Mouse (Mus musculus) heart, postnatal 4 days (tissue): Measurements from ENCODE around the gene Adamts18. TPM values are rescaled to one million over a fixed set of nuclear protein-coding genes. Genes with fewer than 3 reads are reported as not detected.

Experiments
- DNase-seq: peaks from one replicate; pipeline ENCODE4 v3.0.0; 2021
- total RNA-seq, 2 experiments: library from RNA; stranded (reverse); gene quantifications; 2 replicates each; pipeline ENCODE4 v1.2.3; 2021

Adamts18 gene
- total RNA-seq, 2 experiments from 2014 or later = 0.12 to 0.20 TPM

DNA sequence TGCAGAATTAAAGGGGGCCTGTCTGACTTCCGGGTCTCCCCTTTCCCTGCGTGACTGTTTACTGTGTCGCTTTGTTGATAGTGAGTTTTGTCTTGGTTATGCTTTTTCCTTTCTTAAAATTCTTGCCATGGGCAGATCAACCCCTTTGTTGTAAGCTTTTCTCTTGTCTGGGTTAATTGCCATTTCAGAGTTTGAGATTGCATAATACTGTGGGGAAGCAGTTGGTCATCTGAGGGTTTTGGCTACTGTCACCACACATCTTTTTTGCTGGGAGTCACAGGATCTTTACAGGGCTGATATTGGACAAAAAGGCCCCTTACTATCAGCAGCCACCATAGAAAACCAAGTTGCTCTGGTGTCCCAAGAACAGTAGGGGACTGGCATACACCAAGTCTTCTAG is 96.2 kb downstream of the Adamts18 start:
- DNase-seq = no peak

DNA sequence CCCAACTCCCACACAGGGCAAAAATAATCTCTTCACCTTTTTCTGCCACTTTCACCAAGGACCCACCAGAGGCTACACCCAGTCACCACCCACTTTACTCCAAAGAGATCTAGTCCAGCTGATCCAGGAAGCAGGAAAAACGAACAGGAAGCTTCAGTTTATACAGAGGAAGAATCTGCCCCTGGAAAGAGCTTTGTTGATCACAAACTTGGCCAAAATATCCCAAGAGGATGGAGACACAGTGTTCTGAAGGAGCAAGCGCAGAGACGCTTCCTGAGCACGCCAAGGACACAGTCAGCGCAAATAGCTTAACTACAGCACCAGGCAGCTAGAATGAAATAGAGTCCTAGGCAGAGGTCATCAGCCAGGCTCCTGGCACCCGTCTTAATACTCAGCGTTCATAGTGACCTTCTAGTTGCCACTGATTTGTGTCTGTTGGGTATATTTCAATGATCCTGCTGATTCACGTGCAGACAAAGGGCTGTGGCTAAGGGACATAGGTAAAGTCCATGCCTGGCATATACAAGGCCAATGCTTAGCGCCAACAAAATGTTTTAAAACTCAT is 113.0 kb downstream of the Adamts18 start:
- DNase-seq = no peak

GRCm38 (mm10) chr8:113725331-113725730 is 123.2 kb downstream of the Adamts18 start:
- no peak for DNase-seq

- no peak for DNase-seq
Observed at GRCm38 (mm10) chr8:113723873-113724538, 124.5 kb downstream of the Adamts18 start.

- DNase-seq = no peak
Observed at GRCm38 (mm10) chr8:113721459-113721858, 127.1 kb downstream of the Adamts18 start.

DNA sequence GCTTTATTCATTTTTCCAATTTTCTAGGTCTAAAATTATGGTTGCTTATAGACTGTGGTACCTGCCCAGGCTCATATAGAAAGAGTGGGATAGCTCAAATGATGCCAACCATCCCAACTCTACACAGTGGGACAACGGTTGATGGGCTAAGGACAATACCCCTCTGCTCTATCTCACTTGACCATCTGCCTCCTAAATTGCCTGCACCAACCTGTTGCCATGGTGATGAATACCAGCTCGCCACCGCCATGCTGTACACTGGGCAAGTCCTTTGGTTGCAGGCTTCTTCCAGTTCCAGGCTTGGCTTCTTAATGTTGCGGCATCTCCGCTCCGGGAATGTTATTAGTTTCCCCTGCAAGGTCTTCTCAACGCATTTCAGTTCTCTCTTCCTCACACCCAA is 143.6 kb downstream of the Adamts18 start:
- DNase-seq = no peak

DNA sequence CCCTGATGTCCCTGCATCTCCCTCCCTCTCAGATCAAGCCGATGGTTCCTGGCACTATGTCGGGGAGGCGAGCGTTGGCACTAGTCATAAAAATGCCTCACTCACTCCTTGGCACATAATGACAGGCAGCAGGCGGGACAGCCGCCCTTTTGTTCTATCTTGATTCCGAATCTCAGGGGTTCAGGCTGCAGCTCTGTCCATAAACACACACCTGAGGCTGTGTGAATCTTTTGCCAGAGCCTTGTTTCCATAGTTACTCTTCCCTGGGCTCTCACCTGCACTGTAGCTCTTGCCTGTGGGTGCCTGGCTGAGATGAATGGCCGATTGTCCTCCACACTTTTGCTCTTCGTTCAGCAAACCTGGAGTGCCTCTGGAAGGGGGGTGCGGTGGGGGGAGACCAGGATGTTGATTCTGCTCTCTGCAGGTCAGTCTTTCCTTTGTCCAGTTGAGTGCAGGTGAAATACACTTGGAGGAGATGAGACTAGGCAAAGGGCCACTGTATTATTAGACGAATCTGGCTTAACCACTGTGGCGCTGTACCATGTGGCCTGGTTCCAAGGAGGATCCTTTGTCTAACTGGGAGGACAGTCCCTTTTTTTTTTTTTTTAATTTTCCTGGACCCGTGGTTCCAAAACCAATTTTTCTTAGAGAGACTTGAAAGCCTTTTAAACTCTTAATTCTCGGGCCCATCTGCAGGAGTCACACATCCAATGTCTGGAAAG is 156.8 kb downstream of the Adamts18 start:
- no peak for DNase-seq

- DNase-seq = no peak
Observed at GRCm38 (mm10) chr8:113688543-113688915, 160.0 kb downstream of the Adamts18 start.

DNA sequence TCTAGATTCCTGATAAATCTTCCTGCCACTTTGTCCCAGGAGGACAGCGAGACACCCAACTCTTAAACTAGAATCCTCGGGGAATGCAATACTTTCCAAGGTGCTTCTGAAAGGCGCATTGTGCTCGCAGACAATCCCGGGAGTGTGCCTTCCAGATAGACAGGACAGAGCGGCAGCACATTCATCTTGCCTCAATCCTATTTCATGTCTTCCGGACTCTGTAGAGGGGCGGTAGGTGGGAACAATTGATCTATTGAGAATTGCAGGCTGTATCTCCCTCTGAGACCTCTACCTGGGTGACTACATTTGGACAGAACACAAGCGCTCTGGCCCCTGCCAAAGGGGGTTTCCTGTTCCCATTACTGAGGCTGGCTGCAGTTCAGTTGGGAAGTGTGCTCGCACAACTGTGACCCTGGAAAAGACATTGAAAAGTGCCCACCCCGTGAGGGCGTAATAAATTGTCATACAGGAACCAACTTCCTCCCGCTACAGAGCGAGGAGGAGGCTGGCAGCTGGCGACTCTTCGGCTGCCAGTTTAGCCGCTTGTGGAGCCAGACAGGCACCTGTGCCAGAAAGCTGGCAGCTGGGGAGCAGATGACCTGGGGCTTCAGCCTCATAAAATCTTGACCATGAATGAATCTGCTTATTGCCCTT is 160.5 kb downstream of the Adamts18 start:
- no peak for DNase-seq

GRCm38 (mm10) chr8:113679361-113679760 is 169.2 kb downstream of the Adamts18 start:
- no peak for DNase-seq

DNA sequence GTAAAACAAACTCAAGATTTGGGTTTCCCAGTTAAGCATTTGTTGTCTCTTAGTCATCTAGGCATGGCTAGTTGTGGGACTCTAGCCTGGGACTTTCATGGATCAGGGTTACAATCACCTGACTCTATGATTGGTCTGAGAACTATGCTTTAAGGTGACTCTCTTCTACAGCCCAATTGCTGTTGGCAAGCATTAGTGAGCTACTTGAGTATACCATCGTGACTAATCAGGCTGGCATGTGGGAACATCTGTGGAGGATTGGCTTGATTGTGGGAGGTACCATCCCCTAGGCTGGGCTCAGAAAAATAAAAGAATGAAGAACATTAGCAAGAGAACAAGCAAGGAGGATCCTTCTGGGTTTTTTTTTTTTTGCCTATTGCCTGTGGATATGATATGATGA is 171.7 kb downstream of the Adamts18 start:
- no peak for DNase-seq

DNA sequence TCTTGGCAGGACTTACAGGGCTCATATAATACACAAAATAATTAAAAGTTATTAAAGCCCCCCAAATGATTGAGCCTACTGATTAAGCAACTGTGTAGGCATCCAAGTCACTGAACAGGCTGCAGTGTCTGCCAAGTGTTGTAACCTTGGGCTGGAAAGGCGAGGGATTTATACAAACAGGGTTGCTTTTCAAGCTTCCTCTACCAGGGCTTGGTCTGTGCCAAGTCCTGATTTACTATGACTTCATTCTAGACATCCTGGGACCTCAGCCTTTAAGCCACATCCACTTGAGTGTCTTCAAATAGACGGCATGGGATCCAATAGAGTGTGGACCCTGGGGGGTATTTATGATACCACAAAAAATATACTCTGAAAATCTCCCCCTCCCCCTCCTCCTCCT is 173.3 kb downstream of the Adamts18 start:
- no peak for DNase-seq

GRCm38 (mm10) chr8:113674611-113675010 is 173.9 kb downstream of the Adamts18 start:
- no peak for DNase-seq

- no peak for DNase-seq
Observed at GRCm38 (mm10) chr8:113673300-113673699, 175.2 kb downstream of the Adamts18 start.

- DNase-seq = no peak
Observed at GRCm38 (mm10) chr8:113672599-113673255, 175.8 kb downstream of the Adamts18 start.

DNA sequence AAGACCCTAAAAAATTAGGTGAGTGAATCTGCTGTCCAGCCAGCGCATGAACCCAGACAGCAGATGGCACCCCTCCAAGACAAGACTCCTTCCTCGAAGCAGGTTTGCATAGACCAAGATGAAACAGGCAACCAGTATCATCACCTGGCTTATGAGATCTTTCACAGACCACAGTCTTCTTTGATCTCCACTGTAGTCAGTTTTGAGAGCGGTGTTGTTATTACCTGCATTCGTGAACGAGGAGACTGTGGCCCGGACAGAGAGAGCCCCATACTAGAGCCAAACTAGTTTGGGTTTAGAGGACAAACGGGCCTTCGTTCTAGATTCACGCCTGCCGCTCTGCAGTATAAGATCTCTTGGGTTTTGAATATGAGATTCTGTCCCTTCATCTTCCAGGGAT is 178.6 kb downstream of the Adamts18 start:
- DNase-seq = no peak

DNA sequence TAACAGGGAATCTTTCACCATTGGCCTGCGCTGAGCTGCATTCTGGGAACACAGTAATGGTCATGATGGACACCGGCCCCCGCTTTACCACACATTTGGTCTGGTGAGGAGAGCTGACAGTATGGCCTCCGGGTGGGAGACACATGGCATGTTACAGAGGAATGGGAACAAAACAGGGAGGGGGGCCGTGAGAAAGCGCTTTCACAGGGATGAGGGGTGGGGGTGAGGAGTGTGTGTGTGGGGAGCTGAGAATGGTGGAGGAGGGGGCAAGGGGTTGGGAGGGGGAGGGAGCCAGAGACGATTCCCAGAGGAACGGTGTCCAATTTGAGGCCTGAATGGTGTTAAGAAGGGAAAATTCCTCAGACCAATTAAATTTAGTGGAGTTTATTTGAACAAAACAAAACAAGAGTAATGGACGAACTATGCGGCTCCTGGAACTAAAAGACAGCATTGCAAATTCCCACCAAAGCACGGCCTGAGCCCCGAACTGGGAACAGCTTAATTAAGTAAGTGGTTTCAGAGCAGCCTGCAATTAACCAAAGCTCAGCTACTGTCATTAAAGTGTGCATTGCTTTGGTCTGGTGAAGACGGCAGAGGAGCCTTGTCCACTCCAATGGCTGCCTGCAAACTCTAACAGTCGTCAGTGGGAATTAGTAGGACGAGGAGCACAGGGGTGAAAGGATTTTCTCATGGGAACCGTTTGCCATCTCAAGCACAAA is 181.7 kb downstream of the Adamts18 start:
- no peak for DNase-seq

GRCm38 (mm10) chr8:113665951-113666350 is 182.6 kb downstream of the Adamts18 start:
- DNase-seq = no peak

DNA sequence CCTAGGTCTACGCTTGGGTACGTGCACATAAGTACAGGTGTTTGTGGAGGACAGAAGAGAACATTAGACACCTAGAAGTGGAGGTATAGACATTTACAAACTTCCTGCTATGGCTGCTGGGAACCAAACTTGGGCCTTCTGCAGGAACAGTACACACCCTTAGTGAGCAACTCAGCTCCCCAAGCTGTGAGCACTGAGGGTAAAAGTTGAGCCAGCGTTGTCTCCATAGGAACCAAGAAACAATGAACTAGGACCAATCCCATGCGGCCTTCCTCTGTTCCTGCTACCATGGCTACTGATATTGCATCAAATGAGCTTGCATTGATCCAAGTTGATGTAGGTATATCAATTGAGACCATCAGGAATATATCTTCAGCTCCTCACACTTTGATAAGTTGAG is 183.5 kb downstream of the Adamts18 start:
- no peak for DNase-seq

- DNase-seq = peak; percentile 88
Observed at GRCm38 (mm10) chr8:113664544-113664943, 184.0 kb downstream of the Adamts18 start.

DNA sequence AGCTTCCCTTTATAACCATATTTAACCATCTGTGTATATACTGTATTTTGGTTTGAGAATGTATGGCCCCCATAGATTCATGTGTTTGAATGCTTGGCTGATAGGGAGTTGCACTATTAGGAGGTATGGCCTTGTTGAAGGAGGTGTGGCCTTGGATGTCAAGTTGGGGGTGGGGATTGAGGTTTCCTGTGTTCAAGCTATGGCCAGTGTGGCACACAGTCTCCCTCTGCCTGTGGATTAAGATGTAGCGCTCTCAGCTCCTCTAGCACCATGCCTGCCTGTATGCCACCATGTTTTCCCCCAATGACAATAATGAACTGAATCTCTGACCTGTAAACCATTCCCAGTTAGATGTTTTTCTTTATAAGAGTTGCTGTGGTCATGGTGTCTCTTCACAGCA is 188.4 kb downstream of the Adamts18 start:
- DNase-seq = no peak

DNA sequence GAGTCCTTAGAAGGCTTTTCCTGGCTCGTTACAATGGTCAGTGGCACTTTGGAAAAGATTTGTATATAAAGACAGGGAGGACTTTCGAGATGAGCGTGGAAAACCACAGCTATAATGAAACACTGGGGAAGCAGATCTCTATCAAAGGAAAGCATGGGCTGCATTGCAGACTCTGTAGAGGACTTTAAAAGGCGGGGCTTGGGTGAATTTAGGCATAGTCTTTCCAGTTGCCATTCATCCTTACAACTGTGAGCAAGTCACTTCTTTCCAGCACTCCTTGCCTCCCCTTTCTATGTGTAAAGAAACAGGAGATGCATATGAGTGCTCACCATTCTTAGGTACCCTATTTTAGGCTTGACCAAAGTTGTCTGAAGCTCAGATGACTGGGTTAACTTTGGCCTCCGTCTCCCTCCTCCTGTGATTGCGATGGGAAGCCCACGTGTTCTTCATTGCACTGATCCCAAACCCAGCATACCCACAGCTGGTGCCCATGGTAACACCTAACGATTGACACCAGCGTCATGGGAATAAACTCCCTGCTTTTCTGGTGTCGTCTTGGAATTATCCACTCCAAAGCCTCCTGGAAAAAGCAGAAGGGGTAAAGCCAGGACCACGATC is 191.7 kb downstream of the Adamts18 start:
- DNase-seq = no peak
